Mouse (Mus musculus): ENCODE measurements around the gene Npy. TPM values are rescaled to one million over a fixed set of nuclear protein-coding genes. Genes with fewer than 3 reads are reported as not detected.

The Npy gene
- polyA plus RNA-seq, 1 experiment, result 16.4 TPM

DNA sequence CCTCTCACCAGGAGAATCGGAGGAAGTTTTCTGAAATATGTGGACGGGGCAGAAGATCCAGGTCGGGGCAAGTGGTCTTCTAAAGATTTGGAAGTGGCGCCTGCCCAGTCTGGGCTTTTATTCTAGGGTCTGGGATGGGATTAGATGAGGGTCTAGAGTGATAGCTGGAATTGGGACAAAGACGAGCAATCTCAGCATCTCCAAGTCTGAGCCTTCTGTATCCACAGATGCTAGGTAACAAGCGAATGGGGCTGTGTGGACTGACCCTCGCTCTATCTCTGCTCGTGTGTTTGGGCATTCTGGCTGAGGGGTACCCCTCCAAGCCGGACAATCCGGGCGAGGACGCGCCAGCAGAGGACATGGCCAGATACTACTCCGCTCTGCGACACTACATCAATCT is 861 bp downstream of the Npy start:
- H3K27me3 ChIP-seq (ENCODE audit: control insufficient read depth, insufficient read depth, low read length), result peaks cover 10% of the 10 kb centered on the region

DNA sequence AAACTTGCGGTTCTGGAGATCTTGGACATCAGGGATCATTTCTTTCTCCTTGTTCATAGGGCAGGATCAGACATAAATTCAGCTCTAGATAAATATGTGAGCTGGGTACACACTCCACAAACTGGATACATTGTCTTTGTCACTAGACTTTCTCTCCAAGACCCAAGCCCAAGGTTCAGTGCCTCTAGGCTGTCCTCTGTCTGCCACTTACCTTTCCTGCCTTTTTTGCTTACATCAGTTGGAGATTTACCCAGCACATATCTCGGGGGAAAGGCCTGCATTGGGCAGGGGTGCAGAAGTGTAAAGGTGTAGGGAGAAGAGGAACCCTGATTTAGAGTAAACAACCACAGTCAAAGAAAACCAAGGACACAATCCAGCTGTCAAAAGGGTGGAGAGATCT is 1.3 kb downstream of the Npy start:
- H3K4me3 ChIP-seq (ENCODE audit: extremely low read depth, insufficient read depth, insufficient read length), result no peak overlapping the region
- H3K27me3 ChIP-seq (ENCODE audit: control insufficient read depth, insufficient read depth, low read length), result peaks cover 10% of the 10 kb centered on the region
- no peak for DNase-seq (ENCODE audit: low read depth in 1 of 2, low spot score in 2 of 2)
- H3K27ac ChIP-seq (ENCODE audit: insufficient read depth, low read length), result no peak overlapping the region
- H3K36me3 ChIP-seq (ENCODE audit: control insufficient read depth, insufficient read depth, low read length), result no peaks in the 10 kb centered on the region
- peaks cover 4% of the 10 kb centered on the region; the same call in 1 of the 2 replicates for H3K4me1 ChIP-seq (ENCODE audit: control insufficient read depth, insufficient read depth, insufficient read length)
- TF ChIP-seq POLR2A (IDR thresholded peaks at IDR 0.05; ENCODE audit: low read depth, low read length) (no peak), CTCF (IDR thresholded peaks at IDR 0.05; ENCODE audit: extremely low read depth, insufficient read depth, insufficient read length, insufficient replicate concordance) (no peak)
- WGBS, result 33% methylated on average over 2 of the region's 2 CpGs

More for the DNA sequence above, 861 bp downstream of the Npy start:
- no peak overlapping the region for H3K27ac ChIP-seq (ENCODE audit: insufficient read depth, low read length)
- H3K4me3 ChIP-seq (ENCODE audit: extremely low read depth, insufficient read depth, insufficient read length), result no peak overlapping the region
- TF ChIP-seq CTCF (IDR thresholded peaks at IDR 0.05; ENCODE audit: extremely low read depth, insufficient read depth, insufficient read length, insufficient replicate concordance) (no peak), POLR2A (IDR thresholded peaks at IDR 0.05; ENCODE audit: low read depth, low read length) (no peak)
- H3K36me3 ChIP-seq (ENCODE audit: control insufficient read depth, insufficient read depth, low read length), result no peaks in the 10 kb centered on the region
- WGBS, result 23% methylated on average over 15 of the region's 15 CpGs
- DNase-seq (ENCODE audit: low read depth in 1 of 2, low spot score in 2 of 2), result no peak
- H3K4me1 ChIP-seq (ENCODE audit: control insufficient read depth, insufficient read depth, insufficient read length), result peaks cover 4% of the 10 kb centered on the region; the same call in 1 of the 2 replicates

DNA sequence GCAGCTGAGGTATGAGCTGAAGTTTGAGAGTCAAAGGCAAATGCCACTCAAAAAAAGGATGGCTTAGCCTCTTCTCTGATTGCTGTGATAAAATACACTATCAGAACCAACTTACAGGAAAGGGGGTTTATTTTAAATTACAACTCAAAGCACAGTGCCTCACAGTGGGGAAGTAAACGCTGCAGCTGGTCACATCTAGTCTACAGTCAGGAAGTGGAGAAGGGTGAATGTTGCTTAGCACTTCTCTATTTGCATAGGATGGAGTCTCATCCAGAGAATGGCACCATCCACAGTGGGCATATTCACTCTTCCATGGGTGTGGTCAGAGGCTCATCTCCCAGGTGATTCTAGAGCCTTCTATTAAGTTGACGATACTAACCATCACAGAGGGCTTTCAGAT is 9.1 kb downstream of the Npy start:
- WGBS, result 49% methylated on average over 2 of the region's 2 CpGs
- H3K27ac ChIP-seq (ENCODE audit: insufficient read depth, low read length), result no peak overlapping the region
- DNase-seq (ENCODE audit: low read depth in 1 of 2, low spot score in 2 of 2), result no peak
- H3K36me3 ChIP-seq (ENCODE audit: control insufficient read depth, insufficient read depth, low read length), result no peaks in the 10 kb centered on the region
- no peak overlapping the region for H3K4me3 ChIP-seq (ENCODE audit: extremely low read depth, insufficient read depth, insufficient read length)
- H3K4me1 ChIP-seq (ENCODE audit: control insufficient read depth, insufficient read depth, insufficient read length), result no peaks in the 10 kb centered on the region
- TF ChIP-seq POLR2A (IDR thresholded peaks at IDR 0.05; ENCODE audit: low read depth, low read length) (no peak), CTCF (IDR thresholded peaks at IDR 0.05; ENCODE audit: extremely low read depth, insufficient read depth, insufficient read length, insufficient replicate concordance) (no peak)
- no peaks in the 10 kb centered on the region for H3K27me3 ChIP-seq (ENCODE audit: control insufficient read depth, insufficient read depth, low read length)

DNA sequence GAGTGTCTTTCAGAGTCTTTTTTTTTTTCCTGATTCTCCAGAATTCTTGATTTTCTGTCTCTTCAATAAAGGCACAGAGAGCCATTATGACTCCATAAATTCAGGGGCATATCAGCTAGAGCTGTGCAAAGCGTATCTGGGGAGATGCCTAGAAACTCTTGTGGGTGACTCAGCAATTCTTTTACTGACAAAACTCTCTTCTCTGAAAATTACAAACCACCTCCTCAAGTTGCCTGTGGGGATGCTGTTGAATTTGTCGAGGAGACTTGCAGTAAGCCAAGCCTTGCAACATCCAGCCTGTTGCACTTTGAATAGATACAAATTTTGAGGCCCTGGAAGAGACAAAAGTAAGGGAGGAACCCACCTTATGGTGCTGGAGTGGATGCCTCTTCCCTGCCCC is 34.3 kb downstream of the Npy start:
- no peak overlapping the region for H3K4me3 ChIP-seq (ENCODE audit: extremely low read depth, insufficient read depth, insufficient read length)
- no peak for TF ChIP-seq POLR2A (IDR thresholded peaks at IDR 0.05; ENCODE audit: low read depth, low read length)
- TF ChIP-seq CTCF (IDR thresholded peaks at IDR 0.05; ENCODE audit: extremely low read depth, insufficient read depth, insufficient read length, insufficient replicate concordance), result no peak
- no peaks in the 10 kb centered on the region for H3K27me3 ChIP-seq (ENCODE audit: control insufficient read depth, insufficient read depth, low read length)
- no peak for DNase-seq (ENCODE audit: low read depth in 1 of 2, low spot score in 2 of 2)
- H3K4me1 ChIP-seq (ENCODE audit: control insufficient read depth, insufficient read depth, insufficient read length), result no peaks in the 10 kb centered on the region
- 36% methylated on average over 2 of the region's 2 CpGs for WGBS
- H3K27ac ChIP-seq (ENCODE audit: insufficient read depth, low read length), result no peak overlapping the region
- no peaks in the 10 kb centered on the region for H3K36me3 ChIP-seq (ENCODE audit: control insufficient read depth, insufficient read depth, low read length)

DNA sequence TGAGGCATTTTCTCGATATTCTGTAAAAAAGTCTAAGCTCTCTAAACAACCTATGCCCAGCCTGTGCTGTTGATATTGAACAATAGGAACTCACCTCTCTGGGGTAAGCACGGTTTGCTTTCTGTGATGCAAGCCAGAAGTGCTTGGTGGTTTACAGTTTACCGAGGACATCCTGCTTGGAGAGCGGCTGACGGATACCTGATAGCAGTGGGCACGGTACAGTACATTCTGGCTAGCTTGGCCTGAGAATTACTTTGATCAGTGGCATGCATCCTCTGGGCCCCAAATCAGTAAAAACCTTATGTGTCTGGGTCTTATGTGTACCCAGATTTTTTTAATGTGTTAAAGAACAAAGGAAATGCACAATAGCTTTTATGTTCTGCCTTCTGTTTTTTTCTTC is 45.1 kb downstream of the Npy start:
- 52% methylated on average over 6 of the region's 6 CpGs for WGBS
- TF ChIP-seq POLR2A (IDR thresholded peaks at IDR 0.05; ENCODE audit: low read depth, low read length) (no peak), CTCF (IDR thresholded peaks at IDR 0.05; ENCODE audit: extremely low read depth, insufficient read depth, insufficient read length, insufficient replicate concordance) (no peak)
- H3K36me3 ChIP-seq (ENCODE audit: control insufficient read depth, insufficient read depth, low read length), result no peaks in the 10 kb centered on the region
- H3K27me3 ChIP-seq (ENCODE audit: control insufficient read depth, insufficient read depth, low read length), result no peaks in the 10 kb centered on the region
- DNase-seq (ENCODE audit: low read depth in 1 of 2, low spot score in 2 of 2), result no peak
- H3K27ac ChIP-seq (ENCODE audit: insufficient read depth, low read length), result no peak overlapping the region
- no peak overlapping the region for H3K4me3 ChIP-seq (ENCODE audit: extremely low read depth, insufficient read depth, insufficient read length)
- H3K4me1 ChIP-seq (ENCODE audit: control insufficient read depth, insufficient read depth, insufficient read length), result no peaks in the 10 kb centered on the region

DNA sequence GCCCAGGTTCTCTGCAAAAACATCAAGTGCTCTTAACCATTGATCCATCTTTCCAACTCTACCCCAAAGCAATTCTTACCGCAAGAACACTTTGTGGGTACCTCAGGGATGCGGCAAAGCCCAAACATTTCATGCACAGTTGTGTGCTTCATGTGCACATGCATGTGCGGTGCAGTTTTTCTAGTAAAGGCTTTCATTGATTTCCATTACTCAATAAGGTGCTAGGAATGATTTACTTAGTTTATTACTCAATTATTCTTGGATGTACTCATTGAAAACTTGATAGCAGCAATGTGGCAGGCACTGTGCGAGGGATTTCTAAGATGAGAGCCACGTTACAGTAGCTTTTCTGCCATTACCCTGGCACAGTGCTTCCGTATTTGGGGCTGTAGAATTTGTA is 48.6 kb downstream of the Npy start:
- no peak for TF ChIP-seq POLR2A (IDR thresholded peaks at IDR 0.05; ENCODE audit: low read depth, low read length)
- TF ChIP-seq CTCF (IDR thresholded peaks at IDR 0.05; ENCODE audit: extremely low read depth, insufficient read depth, insufficient read length, insufficient replicate concordance), result no peak
- Histone ChIP-seq H3K36me3 (ENCODE audit: control insufficient read depth, insufficient read depth, low read length) (no peaks in the 10 kb centered on the region), H3K27ac (ENCODE audit: insufficient read depth, low read length) (no peak overlapping the region), H3K27me3 (ENCODE audit: control insufficient read depth, insufficient read depth, low read length) (no peaks in the 10 kb centered on the region), H3K4me3 (ENCODE audit: extremely low read depth, insufficient read depth, insufficient read length) (no peak overlapping the region), H3K4me1 (ENCODE audit: control insufficient read depth, insufficient read depth, insufficient read length) (no peaks in the 10 kb centered on the region)
- 90% methylated on average over 6 of the region's 6 CpGs for WGBS
- no peak for DNase-seq (ENCODE audit: low read depth in 1 of 2, low spot score in 2 of 2)

DNA sequence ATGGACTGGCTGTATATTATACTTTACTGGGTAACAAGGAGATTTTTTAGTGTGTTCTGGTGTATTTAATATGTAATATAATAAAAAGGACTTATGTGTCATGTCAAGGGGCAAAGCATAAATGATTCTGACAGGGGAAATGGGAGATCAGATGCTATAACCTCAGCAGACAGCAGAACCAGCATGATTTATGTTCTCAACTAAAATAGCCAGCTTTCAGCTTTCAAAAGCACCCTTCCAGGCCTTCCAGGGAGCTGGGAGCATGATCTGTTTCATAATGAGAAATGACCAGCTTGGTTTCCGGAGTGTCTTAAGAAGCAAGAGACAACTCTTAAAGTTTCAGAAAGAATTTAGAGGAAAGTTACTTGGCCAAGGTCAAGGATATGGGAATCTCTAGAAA is 51.0 kb downstream of the Npy start:
- WGBS, result 78% methylated on average over 1 of the region's 1 CpGs
- Histone ChIP-seq H3K4me3 (ENCODE audit: extremely low read depth, insufficient read depth, insufficient read length) (no peak overlapping the region), H3K36me3 (ENCODE audit: control insufficient read depth, insufficient read depth, low read length) (no peaks in the 10 kb centered on the region), H3K27ac (ENCODE audit: insufficient read depth, low read length) (no peak overlapping the region), H3K27me3 (ENCODE audit: control insufficient read depth, insufficient read depth, low read length) (no peaks in the 10 kb centered on the region), H3K4me1 (ENCODE audit: control insufficient read depth, insufficient read depth, insufficient read length) (no peaks in the 10 kb centered on the region)
- no peak for DNase-seq (ENCODE audit: low read depth in 1 of 2, low spot score in 2 of 2)
- TF ChIP-seq CTCF (IDR thresholded peaks at IDR 0.05; ENCODE audit: extremely low read depth, insufficient read depth, insufficient read length, insufficient replicate concordance) (no peak), POLR2A (IDR thresholded peaks at IDR 0.05; ENCODE audit: low read depth, low read length) (no peak)

Measured in spleen, adult 2 months (tissue).